Mouse (Mus musculus) G1E (cell line): Measurements from ENCODE around the gene Trim40. TPM values are rescaled to one million over a fixed set of nuclear protein-coding genes. Genes with fewer than 3 reads are reported as not detected.
A peak's percentile ranks its signal among the peaks of the same experiment; 100 is the strongest.

Experiments used
- ATAC-seq: 2 replicates; pipeline ENCODE4 v1.8.0; 2016; ENCODE audit warnings: mild to moderate bottlenecking; ENCODE audit not compliant: insufficient number of reproducible peaks, poor library complexity, low FRiP score, severe bottlenecking; ENCODE audit errors: extremely low read depth
- DNase-seq: peaks from one replicate; pipeline ENCODE4 v3.0.0; 2012; ENCODE audit warnings: low spot score
- H3K27me3 ChIP-seq: 2 replicates; pipeline ENCODE4 v1.6.1; 2012; ENCODE audit warnings: mild to moderate bottlenecking, low read length, inconsistent platforms; ENCODE audit not compliant: insufficient read depth
- H3K36me3 ChIP-seq: replicated peaks from 2 replicates; pipeline ENCODE3; 2012; ENCODE audit warnings: mild to moderate bottlenecking, inconsistent platforms
- H3K4me1 ChIP-seq: 2 replicates; pipeline ENCODE4 v1.6.1; 2012; ENCODE audit warnings: low read depth, low read length, inconsistent platforms, mixed read lengths; ENCODE audit not compliant: insufficient read depth
- H3K4me3 ChIP-seq: 2 replicates; pipeline ENCODE4 v1.5.1; 2012; ENCODE audit warnings: low read depth, mild to moderate bottlenecking, inconsistent platforms, low read length, moderate library complexity, mixed read lengths
- H3K9me3 ChIP-seq: replicated peaks from 2 replicates; pipeline ENCODE4 v1.6.1; 2012; ENCODE audit warnings: inconsistent platforms
- CTCF ChIP-seq: IDR thresholded peaks from 2 replicates; pipeline ENCODE4 v1.5.1; 2012; ENCODE audit warnings: low read depth, low read length, inconsistent platforms, mixed read lengths
- GATA1 ChIP-seq: IDR thresholded peaks from 2 replicates; pipeline ENCODE4 v1.6.1; 2012; ENCODE audit warnings: borderline replicate concordance, low read length, inconsistent platforms, mixed read lengths
- GATA2 ChIP-seq: IDR thresholded peaks from 2 replicates; pipeline ENCODE4 v1.6.1; 2012; ENCODE audit warnings: low read depth, low read length, inconsistent platforms, borderline replicate concordance
- POLR2AphosphoS5 ChIP-seq: IDR thresholded peaks from 2 replicates; pipeline ENCODE4 v1.6.1; 2012; ENCODE audit warnings: low read depth, low read length, inconsistent platforms; ENCODE audit not compliant: insufficient replicate concordance
- TAL1 ChIP-seq: conservative IDR thresholded peaks from 2 replicates; pipeline ENCODE4 v1.6.1; 2012; ENCODE audit warnings: low read depth, low read length, inconsistent platforms, mixed read lengths
- polyA plus RNA-seq: library from polyadenylated mRNA; stranded (reverse); fragments of >175 nt; gene quantifications from 2 replicates; pipeline ENCODE4 v1.2.3, GENCODE M21; 2012
- total RNA-seq, 2 experiments: library from RNA; stranded (forward) in 1 of 2; stranded (reverse) in 1 of 2; fragments of 200-1000 nt in 1 of 2; fragments of >200 nt in 1 of 2; fragmentation: Nextera tagmentation in 1 of 2; gene quantifications; 2 replicates each; pipeline ENCODE4 v1.2.3; 2014 to 2017

The Trim40 gene
- total and polyA plus RNA-seq, 3 experiments = not detected

DNA sequence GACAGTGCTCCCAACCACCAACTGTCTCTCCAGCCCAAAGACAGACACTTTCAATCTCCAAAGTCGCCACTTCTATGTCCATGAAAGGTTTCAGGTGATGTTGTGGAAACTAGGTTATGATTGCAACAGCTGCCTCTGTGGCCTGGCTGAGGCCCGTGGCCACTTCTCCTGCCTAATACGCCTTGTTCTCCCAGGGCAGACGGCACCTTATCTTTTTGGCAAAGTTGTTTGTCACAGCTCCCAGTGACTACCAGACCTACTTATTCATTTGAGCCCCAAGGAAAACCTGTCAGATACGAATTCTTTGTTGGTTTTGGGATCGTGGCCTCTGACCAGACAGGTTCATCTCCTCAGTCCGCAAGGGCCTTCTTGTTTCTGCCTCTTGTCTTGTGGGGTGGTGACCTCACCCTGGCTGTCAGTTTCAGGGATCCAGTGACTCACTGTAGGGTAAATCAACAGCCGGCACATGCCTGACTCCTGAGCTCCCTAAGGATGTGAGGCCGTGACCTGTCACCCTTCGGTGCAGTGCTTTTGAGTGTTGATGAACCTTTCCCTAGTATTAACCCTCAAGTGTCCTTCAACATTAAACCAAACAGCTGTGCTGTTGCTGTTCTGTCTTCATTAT is 37.7 kb upstream of the Trim40 start:
- Histone ChIP-seq H3K36me3 (no peaks in the 10 kb centered on the region), H3K9me3 (no peaks in the 10 kb centered on the region), H3K27me3 (peaks cover 3% of the 10 kb centered on the region; the same call in 1 of the 2 replicates), H3K4me3 (no peak overlapping the region), H3K4me1 (no peaks in the 10 kb centered on the region)
- DNase-seq (no peak), ATAC-seq (no peak)
- TF ChIP-seq POLR2AphosphoS5 (no peak), TAL1 (no peak), CTCF (no peak), GATA2 (no peak), GATA1 (no peak)

GRCm38 (mm10) chr17:36923491-36923890 is 33.6 kb upstream of the Trim40 start:
- Histone ChIP-seq H3K4me3 (no peak overlapping the region), H3K9me3 (no peaks in the 10 kb centered on the region), H3K36me3 (no peaks in the 10 kb centered on the region), H3K4me1 (peaks cover 3% of the 10 kb centered on the region; the same call in 1 of the 2 replicates), H3K27me3 (no peaks in the 10 kb centered on the region)
- no peak for ATAC-seq
- no peak for DNase-seq
- TF ChIP-seq POLR2AphosphoS5 (no peak), CTCF (no peak), GATA2 (no peak), GATA1 (no peak), TAL1 (no peak)

DNA sequence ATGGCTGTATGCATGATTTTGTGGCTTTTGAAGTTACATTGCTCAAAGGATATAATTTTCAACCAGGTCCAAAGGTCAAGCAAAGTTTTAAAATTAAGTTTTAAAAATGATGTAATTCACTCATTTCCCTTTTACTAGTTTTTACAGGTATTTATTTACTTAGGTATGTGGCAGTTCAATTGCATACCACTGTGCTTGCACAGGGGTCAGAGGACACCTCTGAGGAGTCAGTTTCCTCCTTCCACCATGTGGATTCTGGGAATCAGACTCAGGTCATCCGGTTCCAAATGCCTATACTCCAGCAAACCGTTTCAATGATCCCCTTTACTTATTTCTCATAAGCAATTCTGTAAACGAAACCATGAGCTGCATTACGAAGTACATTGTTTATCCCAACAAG is 32.8 kb upstream of the Trim40 start:
- Histone ChIP-seq H3K4me3 (no peak overlapping the region), H3K4me1 (peaks cover 3% of the 10 kb centered on the region; the same call in 1 of the 2 replicates), H3K9me3 (no peaks in the 10 kb centered on the region), H3K36me3 (no peaks in the 10 kb centered on the region), H3K27me3 (no peaks in the 10 kb centered on the region)
- no peak for DNase-seq
- ATAC-seq = no peak
- TF ChIP-seq GATA1 = no peak
- TF ChIP-seq POLR2AphosphoS5 = no peak
- no peak for TF ChIP-seq GATA2
- TF ChIP-seq TAL1 = no peak
- no peak for TF ChIP-seq CTCF

DNA sequence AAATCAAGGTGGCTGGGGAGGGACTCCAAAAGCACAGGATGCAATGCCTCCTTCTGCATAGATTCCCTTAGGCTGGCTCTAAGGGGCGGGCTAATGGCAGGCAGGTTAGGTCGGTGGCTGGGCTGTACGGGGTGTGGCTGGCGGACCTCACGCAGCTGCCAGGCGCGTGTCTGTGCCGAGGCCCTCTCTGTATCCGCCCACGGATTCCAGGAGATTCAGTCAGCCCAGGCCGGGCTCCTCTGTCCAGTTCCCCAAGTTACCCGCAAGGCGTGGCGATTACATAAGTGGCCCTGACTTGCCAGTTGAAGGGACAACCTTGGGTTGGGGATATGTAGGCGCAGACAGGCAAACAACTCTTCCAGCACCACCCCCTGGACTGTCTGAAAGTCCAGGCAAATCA is 30.3 kb upstream of the Trim40 start:
- DNase-seq (no peak), ATAC-seq (no peak)
- Histone ChIP-seq H3K36me3 (no peaks in the 10 kb centered on the region), H3K4me1 (peaks cover 3% of the 10 kb centered on the region; the same call in 1 of the 2 replicates), H3K27me3 (no peaks in the 10 kb centered on the region), H3K4me3 (no peak overlapping the region), H3K9me3 (no peaks in the 10 kb centered on the region)
- TF ChIP-seq TAL1 (no peak), GATA1 (no peak), CTCF (no peak), GATA2 (no peak), POLR2AphosphoS5 (no peak)

DNA sequence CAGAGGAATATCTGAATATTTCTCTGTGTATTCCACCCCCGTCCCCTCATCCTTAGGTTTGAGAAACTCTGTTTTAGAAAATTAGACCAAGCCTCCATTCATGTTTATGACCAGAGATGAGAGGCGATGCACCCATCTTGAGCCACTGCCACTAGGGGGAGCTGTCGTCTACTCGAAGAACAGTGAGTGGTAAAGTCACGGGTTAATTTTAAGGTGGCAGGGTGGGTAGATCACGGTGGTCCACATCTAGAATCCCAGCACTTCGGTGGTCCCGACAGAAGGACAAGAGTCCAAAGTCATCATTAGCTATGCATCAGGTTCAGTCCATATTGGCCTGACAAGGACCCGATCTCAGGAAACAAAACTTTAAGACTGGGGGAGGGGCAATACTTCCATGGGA is 25.2 kb upstream of the Trim40 start:
- Histone ChIP-seq H3K36me3 (no peaks in the 10 kb centered on the region), H3K4me3 (no peak overlapping the region), H3K4me1 (peaks cover under 1% of the 10 kb centered on the region; the same call in 1 of the 2 replicates), H3K9me3 (no peaks in the 10 kb centered on the region), H3K27me3 (no peaks in the 10 kb centered on the region)
- ATAC-seq (no peak; the same call in 1 of the 2 replicates), DNase-seq (no peak)
- TF ChIP-seq GATA1 (no peak), GATA2 (no peak), TAL1 (no peak), CTCF (peak; percentile 47; the same call in 1 of the 2 replicates), POLR2AphosphoS5 (no peak)

DNA sequence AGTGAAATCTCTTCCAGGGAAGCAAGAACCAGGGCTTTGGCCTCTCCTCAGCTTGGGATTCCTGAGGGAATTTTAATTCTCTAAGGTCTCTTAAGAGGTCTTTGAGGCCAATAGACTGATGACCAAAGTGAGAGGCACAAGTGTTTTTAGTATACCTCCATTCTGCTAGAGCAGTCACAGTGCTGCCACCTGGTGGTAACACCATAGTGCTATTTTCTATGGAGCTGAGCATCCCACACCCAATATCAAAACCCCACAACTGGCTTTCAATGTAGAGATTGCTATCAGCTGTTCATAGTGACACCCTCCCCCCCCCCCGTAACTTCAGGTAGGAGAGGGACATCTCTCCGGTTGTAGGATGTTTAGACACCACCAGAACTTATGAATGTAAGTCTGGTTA is 24.2 kb upstream of the Trim40 start:
- no peak overlapping the region for H3K4me3 ChIP-seq
- no peaks in the 10 kb centered on the region for H3K36me3 ChIP-seq
- peak; percentile 44 for DNase-seq
- no peaks in the 10 kb centered on the region for H3K9me3 ChIP-seq
- no peak for TF ChIP-seq GATA1
- TF ChIP-seq TAL1 = no peak
- TF ChIP-seq CTCF = peak; percentile 49; the same call in 1 of the 2 replicates
- no peaks in the 10 kb centered on the region; the same call in 1 of the 2 replicates for H3K27me3 ChIP-seq
- no peak for ATAC-seq
- no peaks in the 10 kb centered on the region for H3K4me1 ChIP-seq
